Mouse (Mus musculus) lung, postnatal 4 days (tissue): ENCODE results near the gene Add3.
A peak's percentile ranks its signal among the peaks of the same experiment; 100 is the strongest.

Source experiments
- DNase-seq, 2 experiments: peaks; one replicate each; pipeline ENCODE4 v3.0.0; 2021

Add3 gene

DNA sequence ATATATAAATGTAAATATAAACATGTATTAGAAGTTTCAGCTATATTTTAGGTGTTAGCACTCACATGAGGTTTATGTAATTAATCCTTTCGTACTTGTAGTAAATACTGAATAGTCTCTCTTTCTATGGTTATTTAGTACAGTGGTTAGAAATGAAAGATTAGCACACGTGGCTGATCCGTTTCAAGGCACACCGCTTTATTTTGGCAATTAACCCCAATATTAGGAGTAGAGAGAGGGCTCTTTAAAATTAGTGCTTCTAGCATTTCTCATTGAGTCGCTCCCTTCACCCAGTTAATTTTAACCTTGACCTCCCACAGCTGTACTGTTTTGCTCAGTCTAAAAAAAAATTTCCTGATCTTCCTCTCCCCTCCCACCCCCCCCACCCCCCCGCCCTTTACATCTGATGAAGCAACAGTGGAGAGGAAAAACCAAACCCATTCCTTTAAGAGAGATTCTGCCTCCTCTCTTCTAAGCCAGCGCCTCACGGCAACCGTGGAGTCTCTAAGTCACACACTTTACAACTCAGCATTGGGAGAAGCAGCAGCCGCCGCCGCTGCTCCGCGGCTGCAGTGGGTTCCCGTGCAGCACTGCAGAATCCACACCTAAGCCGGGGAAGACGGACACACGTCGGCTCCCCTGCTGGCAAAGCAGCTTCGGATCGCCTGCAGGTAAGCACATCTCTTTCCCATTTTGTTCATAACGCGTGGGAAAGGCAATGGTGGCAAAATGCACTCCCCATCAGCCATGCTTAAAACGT lies at the start of gene Add3:
TSS of gene Add3 (plus strand) at position 400 of the 760 bp plus-strand sequence.
- DNase-seq = peak; percentile 54 to 67

DNA sequence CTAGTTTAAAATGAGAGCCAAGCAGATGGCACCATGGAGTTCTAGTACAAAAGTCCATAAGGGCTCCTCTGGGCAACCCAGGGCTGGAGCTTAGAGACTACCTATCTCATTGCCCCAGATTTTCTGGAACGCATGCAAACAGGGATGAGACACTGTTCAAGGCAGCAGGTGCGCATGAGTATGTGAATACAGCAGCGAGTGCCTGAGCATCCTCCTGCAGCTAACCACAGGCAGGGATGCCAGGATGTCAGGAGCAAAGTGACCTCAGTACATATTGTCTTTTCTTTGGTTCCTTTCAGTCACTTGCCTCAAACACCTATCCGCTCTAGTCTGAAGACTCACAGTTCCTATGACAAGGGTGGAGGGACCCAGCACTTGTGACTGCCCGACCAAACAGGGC lies 49.6 kb upstream of the Add3 start:
- DNase-seq = no peak

DNA sequence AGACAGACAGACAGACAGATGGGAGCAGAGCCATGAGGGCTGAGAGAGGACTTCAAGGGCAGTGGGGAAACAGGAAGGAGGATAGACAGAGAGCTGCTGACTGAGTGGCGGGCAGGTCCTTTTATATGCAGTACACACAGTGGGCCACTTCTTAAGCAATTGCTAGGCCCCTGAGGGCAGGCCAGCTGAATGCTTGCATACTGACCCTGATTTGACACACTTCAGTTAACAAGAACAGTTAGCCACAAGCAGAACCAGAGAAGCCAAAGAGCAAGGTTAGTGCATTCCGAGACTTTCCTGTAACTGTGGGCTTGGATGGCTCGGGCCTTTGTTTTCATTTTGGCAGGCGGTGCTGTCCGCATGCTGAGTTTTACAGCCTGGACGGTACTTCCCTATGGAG lies 48.0 kb upstream of the Add3 start:
- DNase-seq = no peak

DNA sequence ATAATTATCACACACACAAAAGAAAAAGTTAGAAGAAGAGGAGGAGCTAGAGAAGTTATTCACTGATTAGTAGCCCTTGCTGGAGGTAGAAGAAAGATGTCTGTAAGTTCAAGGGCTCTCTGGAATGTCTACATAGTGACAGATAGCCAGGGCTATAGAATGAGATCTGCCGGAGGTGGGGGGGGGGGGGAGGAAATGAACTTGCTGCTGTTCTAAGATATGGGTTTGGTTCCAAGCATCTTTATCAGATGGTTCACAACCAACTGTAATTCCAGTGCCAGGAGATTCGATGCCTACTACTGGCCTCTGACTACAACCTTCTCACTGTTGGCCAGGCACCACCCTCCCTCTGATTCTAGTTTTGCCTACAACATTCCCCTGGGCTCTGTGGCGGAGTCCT lies 46.9 kb upstream of the Add3 start:
- DNase-seq = no peak

DNA sequence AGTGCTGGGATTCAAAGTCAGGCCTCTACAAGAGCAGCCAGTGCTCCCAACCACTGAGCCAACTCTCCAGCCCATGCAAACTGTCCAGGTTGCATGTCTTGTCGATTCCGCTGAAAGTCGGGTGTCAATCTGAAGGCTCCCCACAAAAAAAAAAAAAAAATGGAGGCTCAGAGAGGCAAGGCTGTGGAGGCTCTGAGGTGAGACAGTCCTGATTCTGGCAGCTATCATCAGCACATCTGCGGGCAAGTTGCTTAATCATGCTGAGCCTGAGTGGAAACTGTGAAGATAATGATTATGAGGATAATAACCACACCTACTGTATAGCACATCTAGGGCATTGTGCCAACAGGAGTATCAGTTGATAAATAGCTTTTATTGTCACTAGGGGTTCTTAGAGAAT lies 45.6 kb upstream of the Add3 start:
- no peak for DNase-seq

DNA sequence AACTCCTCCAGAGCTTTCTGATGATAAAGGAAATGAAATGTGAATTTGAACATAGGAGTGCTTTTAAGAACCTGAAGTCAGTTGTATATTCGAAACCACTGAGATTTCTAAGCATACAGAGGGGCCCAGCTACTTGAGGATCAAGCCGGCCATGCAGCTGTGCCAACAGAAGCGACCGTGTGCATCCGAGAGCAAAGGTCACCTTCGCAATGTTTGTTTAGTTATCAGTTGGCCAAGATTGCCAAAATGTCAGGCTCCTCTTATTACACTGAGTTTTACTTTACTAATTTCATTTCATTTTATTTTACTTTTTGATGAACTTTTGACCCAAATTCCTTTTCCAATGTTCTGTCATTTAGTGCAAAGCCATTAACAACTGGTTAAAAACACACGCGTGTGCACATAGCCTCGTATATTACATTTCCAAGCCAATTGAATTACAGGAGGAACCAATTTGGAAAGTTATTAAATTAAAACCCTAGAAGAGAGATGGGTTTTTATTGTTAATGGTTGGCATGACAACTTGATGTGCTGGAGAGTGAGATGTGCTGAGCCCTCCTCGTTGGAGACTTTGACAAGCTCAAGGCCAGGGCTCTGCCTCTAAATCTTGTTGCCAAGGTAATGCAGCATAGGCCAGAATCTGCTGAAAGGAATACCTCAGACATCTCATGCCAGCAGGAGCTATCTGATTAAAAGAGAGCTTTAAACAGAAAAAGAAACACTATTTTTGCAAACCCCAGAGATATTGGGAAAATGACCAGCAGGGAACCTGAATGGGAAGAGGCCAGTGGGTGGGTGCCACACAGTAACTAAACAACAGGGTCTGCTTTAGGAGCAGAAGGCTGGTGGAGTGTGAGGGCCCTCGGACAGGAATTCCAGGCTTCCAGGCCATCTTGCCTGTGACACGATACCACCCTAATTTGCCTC lies 38.6 kb upstream of the Add3 start:
- DNase-seq = no peak

DNA sequence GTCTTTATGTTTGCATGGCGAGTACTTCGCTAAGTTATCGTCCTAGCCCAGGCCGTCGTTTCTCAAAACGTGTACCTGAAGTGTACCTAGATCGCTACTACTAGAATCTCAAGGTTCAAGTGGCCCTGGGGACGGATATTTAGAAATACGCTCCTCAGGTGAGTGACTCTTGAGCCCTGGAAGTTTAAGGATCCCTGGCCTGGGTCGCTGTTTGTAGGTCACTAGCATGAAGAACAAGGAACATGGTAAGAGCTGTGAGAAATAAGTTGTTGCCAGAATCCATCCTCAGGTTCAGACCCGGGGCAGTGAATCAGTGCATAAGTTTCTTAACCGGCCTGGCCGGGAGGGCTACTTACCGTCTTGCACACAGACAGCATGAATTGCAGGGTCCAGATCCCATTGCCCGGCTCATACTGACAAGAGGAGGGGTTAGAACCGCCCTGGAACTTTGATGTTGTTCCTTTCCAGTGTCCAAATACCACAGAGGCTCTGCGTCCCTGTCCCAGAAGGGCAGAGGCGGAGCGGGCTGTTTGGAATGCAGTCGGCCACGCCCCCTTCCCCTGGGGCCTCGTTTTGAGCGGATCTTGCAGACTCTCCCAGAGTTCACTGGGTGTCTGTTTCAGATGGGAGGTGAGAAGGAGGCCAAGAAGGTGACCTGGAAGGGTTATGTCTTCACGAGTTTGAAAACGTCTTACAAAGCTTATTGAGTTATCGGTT lies 34.7 kb upstream of the Add3 start:
- DNase-seq = peak; percentile 82 to 88

DNA sequence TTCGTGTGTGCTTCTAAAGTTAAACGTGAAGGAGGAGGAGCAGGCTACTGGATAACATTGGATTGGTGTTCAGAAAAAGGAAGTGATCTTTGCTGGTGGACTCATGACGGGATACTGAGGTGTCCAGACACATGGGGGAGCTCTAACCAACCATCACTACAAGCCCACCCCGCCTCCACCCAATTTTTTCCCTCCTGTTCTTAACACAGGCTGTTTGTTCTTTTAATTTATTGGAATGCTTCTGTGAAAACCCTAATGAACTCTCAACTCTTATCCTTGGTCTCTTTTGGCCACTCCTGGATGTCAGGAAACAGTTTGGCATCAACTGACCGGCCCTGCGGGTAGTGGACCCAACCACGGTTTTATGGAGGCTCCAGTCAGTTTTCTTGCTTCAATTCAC lies 33.3 kb upstream of the Add3 start:
- DNase-seq = peak in 1 of 2 experiments; percentile 48

DNA sequence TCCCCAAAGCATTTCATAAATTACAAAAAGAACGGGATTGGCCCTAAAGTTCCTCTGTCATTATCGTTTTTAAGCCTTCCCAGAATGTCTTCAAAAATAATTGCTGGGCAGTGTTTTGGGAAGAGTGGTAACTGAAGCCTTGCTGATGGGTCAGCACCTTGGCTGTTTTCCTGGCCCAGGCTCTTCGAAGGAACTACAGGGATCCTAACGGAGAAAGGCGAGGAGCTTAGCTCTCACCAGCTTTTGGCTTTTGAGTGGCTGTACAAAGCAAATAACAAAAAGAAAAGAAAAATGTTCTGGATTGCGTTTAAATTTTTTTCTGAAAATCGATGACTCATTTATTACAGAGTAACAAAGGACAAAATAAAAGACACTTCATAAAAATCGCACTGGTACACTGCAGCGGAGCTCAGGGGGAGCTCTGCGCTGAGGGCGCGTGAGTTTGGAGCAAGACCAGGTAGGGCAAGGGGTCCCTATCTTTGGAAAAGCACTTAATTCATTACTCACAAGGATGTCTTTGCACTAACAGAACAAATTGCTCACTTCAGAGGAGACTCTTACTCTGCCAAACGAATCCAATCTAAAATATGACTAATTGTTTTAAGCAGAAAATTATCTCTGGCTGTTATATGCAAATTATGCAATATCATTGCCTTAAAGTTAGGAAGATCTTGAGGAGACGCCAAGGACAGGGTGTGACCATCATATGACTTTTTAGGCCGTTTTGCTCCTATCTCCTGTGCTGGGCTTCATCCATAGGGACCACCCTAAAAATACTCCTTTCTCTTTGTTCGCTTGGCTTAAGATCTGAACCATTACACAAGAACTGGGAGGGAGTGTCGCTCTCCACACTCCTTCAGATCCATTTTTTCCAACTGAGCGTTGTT lies 32.6 kb upstream of the Add3 start:
- no peak for DNase-seq

DNA sequence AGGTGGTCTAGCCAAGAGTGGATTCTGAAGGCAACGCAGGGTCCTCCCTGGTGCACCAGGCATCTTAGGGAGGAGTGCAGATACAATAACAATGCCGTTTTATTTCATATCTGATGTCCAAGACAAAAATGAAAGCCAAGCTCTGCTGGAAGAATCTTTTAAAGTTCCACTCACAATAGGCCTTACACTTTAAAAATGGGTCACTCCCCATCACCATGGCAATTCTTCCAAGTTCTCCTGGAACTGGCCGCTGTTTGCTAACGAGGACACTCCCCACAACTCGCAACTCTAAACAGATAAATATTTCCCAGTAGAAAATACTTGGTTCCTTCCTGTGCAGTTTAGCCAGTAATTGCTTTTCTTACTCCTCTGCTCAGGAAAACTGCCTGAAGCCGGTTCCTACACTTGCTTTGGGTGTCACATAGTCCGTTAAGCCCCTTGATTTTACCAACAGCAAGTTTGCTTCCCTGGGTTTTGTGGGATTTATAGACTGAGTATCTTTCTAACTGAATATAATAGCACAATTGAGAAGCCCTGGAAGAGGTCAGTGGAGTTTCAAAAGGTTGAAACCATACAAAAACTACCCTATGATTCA lies 28.1 kb upstream of the Add3 start:
- no peak for DNase-seq

DNA sequence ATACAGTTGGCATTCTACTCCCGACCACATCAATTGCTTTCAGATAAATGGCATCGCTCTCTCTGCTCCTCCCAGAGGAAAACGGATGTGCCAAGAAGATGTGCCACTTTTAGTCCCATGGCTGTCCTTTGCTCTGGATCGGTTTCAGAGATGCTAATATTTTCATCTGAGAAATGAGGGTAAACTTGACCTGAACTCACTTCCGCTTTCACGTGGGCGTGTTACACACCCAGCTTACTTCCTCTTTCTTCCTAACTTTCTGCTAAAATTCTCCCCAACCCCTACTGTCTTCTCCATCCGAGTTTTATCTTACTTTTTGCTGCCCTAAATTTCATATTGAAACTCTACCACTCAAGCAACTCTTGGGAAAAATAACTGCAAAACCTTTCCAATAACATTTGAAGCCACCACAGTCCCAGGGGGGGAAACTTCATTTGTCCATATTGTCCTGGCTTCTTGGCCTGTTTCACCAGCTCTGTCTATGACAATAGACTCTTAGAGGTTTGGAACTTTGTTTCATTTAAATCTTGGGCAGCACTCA lies 20.9 kb upstream of the Add3 start:
- DNase-seq = no peak

DNA sequence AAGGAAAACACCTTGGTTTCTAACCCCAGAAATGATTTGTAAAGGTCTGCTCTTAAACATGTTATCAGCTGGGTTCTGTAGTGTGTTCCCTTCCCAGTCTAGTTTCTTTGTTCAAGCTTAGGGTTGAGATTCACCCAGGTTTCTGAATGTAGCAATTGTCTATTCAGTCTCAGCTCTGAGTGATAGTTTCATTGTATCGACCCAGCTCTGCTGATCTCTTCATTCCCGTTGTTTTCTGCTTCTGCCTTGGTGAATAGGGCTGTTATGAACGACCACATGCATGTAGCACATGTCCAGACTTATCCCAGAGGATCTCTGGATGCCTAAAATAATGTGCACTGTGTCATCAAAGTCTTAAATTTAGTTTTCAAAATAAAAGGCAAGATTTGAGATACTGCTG lies 19.8 kb upstream of the Add3 start:
- no peak for DNase-seq

DNA sequence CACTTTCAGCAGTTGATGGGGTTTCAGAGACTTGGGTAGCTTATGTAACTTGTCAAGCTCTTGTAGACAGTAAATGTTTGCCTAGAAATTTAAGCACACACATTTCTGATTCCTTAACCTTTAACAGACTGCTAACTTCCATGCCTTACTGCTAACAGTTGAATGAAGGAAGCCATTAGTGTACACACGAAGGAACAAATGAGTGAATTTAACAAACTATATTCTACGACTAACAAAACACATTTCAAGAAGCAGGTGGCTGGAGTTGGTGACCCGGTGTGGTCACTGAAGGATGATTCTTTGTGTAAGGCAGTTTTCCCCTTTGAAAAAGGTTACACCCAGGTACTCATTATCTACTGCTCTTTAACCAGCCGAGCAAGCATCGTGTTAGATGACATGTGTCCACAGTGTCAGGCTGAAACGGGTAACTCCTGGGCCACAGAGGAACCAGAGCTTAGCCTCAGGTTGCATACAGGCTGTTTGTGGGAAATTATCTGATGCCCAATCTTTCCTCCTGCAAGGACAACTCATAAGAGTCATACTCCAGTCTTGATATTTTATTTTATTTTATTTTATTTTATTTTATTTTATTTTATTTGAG lies 17.5 kb upstream of the Add3 start:
- DNase-seq = no peak

DNA sequence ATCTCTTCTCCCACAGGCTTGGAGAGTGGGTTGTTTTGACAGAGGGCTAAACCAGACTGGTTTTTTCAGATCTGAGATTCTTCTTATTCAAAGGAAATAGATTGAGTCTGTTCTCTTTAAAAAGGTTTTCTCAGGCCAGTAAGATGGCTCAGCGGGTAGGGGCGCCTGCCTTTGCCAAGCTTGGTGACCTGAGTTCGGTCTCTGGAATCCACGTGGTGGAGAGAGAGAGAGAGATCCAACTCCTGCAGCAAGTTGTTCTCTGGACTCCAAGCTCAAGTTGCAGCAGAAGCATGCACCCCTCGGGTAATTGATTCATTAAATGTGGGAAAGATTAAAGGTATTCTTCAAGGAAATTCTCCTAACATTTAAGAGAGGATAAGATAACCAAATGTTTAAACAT lies 16.9 kb upstream of the Add3 start:
- DNase-seq = no peak

DNA sequence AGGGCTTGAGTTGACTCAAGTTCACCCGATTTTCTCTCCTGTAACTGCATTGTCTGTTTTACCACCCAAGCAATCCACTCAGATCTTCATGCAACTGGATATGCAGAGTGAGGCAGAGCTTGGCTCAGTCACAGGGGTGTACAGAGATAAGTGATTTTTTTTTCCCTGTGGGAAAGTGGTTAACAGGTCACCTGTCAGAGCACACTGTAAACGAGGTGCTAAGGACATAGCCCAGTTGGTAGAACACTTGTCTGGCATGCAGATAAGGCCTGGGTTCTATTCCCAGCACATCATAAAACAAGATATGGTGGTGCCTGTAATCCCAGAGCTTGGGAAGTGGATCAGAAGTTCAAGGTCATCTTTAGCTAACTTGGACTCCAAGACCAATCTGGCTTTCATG lies 14.6 kb upstream of the Add3 start:
- no peak for DNase-seq

DNA sequence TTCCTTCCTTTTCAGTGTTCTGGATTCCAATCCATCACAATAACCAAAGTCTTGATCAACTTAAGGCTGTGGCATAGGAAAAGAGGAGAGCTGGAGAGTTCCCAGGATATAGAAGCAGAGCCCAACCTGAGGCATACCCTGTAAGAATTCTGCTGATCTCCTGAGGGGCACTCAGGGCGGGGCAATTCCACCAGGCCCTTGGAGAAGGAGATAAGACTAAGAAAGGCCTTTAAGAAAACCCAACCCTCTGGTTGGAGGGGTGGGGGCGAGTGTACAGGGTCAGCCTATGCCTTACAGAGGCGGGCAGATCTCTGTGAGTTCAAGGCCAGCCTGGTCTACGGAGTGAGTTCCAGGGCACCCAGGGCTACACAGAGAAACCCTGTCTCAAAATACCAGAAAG lies 13.7 kb upstream of the Add3 start:
- no peak for DNase-seq

DNA sequence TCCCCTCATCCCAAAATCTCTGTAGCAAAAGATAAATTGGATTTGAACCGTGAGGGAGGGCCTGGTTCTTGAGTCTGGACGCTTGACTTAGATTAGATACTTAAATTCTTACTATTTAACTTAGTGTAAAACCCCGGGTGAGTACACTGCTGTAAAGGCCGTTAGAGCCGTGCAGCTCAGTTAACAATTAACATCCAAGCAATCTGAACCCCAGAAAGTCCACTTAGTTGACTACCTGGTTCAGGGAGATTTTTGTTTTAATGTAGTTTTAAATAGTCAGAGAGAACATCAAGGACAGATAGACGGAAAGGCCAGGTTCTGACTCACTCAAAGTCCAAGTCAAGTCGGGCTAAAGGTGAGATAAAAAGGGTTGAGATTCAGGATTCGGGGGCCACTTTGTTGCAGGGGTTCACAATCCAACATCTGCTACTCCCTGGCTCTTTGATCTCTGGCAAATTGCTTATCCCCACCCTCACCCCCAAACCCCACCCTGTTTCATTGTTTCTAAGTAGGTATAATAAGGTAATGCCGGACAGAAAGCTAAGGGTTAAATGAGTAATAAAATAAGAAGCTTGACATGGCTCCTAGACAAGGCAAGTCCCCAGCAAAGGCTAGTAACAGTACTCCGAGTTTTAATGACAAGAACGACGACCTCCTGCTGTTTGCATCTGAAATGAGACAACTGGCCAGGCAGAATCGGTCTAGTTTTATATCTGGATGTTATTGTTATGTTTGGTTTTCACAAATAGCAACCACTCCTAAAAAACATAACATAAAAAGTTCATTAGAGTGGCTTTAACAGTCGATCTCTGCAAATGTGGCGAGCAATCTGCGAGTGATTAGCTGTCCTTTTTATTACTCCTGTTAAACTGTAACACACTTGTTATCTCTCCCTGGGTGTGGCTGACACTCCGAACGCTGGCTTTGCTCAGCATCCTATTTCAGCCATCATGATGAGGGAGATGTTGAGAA lies 12.6 kb upstream of the Add3 start:
- no peak for DNase-seq

DNA sequence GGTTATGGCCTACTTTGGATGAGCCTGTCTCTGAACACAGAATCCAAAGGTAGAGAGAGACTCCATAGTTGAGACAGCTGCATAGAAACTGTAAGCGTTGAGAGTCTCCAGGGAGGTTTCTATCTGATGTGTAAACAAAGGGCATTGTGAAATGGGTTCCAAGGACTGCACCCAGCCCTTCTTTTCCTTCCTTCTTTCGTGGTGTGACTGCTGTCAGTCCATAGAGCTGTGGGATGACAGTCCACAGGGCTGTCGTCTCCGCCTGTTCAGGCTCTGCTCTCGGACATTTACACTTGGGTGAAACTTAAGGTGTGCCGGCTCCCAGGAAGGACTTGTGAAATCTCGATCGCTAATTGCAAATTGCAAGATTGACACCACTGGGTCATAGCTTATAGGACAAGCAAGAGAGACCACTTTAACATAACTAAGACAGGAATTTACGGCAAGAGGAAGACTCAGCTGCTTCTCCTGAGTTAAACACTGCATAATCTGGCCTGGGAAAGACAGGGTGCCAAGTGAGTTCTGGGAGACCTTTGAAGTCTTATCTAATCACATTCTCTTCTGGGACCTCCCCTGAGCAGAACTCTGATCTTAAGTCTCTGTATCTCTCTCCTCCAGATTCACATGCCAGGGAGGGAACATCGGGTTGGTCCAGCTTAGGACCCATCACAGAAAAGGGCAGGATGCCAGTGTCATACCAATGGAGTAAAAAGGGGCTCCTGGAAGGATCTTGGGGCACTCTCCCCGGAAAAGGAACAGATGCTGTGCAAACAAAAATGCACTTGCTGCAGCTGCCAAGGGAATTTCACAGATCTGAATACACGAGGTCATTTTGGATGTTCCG lies 11.5 kb upstream of the Add3 start:
- peak; percentile 53 for DNase-seq
